In genomic region chr16:20693111-20693701, GRCm38 (mm10) we compare ENCODE assay signal across 8 mouse cellular contexts. TPM values are rescaled to one million over a fixed set of nuclear protein-coding genes. Genes with fewer than 3 reads are reported as not detected.
A peak's percentile ranks its signal among the peaks of the same experiment; 100 is the strongest.
DNase-seq lines count a peak whose midpoint lies in the region; ATAC-seq and TF ChIP-seq lines count a peak whose summit lies in the region.

Fam131a (plus strand) TSS chr16:20693241.

- WGBS in embryonic facial prominence, embryonic 15.5 days, result under 1% methylated on average over 36 of the region's 37 CpGs
- WGBS in kidney, adult 2 months, result 2% methylated on average over 37 of the region's 37 CpGs
- WGBS in limb, embryonic 11.5 days, result 0% methylated on average over 36 of the region's 37 CpGs
- WGBS in midbrain, embryonic 13.5 days, result under 1% methylated on average over 37 of the region's 37 CpGs
- WGBS in spleen, adult 2 months, result 3% methylated on average over 37 of the region's 37 CpGs

- DNase-seq in urinary bladder, adult 18-20 months (ENCODE audit: low spot score in 2 of 2), result peak; percentile 65 to 77
- no peak for DNase-seq in urinary bladder, postnatal 10 days (ENCODE audit: low spot score)
- DNase-seq in heart, adult 8-10 months (ENCODE audit: low spot score), result peak; percentile 91
- peak; percentile 90 for DNase-seq in kidney, adult 2 months
- peak; percentile 95 for DNase-seq in limb, embryonic 11.5 days (ENCODE audit: low spot score)
- DNase-seq in spleen, adult 2 months (ENCODE audit: low read depth in 1 of 2, low spot score in 2 of 2), result peak in 1 of 2 experiments; percentile 73

- peak; percentile 51 for TF ChIP-seq POLR2A in kidney, adult 2 months (IDR thresholded peaks at IDR 0.05; ENCODE audit: low read depth, low read length)
- no peak for TF ChIP-seq POLR2A in spleen, adult 2 months (IDR thresholded peaks at IDR 0.05; ENCODE audit: low read depth, low read length)

- peak; percentile 92 for ATAC-seq in embryonic facial prominence, embryonic 15.5 days (ENCODE audit: insufficient number of reproducible peaks, low FRiP score, low TSS enrichment, low read depth)
- peak; percentile 93 for ATAC-seq in limb, embryonic 11.5 days (ENCODE audit: insufficient number of reproducible peaks, low FRiP score, low TSS enrichment, low read depth)
- ATAC-seq in midbrain, embryonic 13.5 days, result peak; percentile 94

- H3K9me3 ChIP-seq in embryonic facial prominence, embryonic 15.5 days (replicated peaks), result no peaks in the 10 kb centered on the region
- no peaks in the 10 kb centered on the region for H3K9me3 ChIP-seq in limb, embryonic 11.5 days (ENCODE audit: control insufficient read depth, low read length)
- H3K9me3 ChIP-seq in midbrain, embryonic 13.5 days, result no peaks in the 10 kb centered on the region

- peak within 1 kb of the TSS; percentile 86 for H3K4me2 ChIP-seq in embryonic facial prominence, embryonic 15.5 days (replicated peaks)
- peak within 1 kb of the TSS; percentile 76 for H3K4me2 ChIP-seq in limb, embryonic 11.5 days (ENCODE audit: low read depth, severe bottlenecking)
- peak within 1 kb of the TSS; percentile 76 for H3K4me2 ChIP-seq in midbrain, embryonic 13.5 days (replicated peaks)

- H3K4me1 ChIP-seq in embryonic facial prominence, embryonic 15.5 days, result peaks cover 44% of the 10 kb centered on the region
- no peaks in the 10 kb centered on the region for H3K4me1 ChIP-seq in kidney, adult 2 months (ENCODE audit: control insufficient read depth, insufficient read depth, low read length)
- H3K4me1 ChIP-seq in limb, embryonic 11.5 days (ENCODE audit: control insufficient read depth, insufficient read depth, low read length), result peaks cover 22% of the 10 kb centered on the region; the same call in 1 of the 2 replicates
- peaks cover 46% of the 10 kb centered on the region for H3K4me1 ChIP-seq in midbrain, embryonic 13.5 days (replicated peaks)
- H3K4me1 ChIP-seq in spleen, adult 2 months (ENCODE audit: control insufficient read depth, insufficient read depth, insufficient read length), result 0 out of 2 replicates have a peak, but pooled peaks cover 2% of the 10 kb centered on the region

- peaks cover 41% of the 10 kb centered on the region for H3K36me3 ChIP-seq in embryonic facial prominence, embryonic 15.5 days
- peaks cover 4% of the 10 kb centered on the region for H3K36me3 ChIP-seq in kidney, adult 2 months (ENCODE audit: control insufficient read depth, insufficient read depth, low read length)
- H3K36me3 ChIP-seq in limb, embryonic 11.5 days (ENCODE audit: control insufficient read depth, insufficient read depth, low read length), result peaks cover 20% of the 10 kb centered on the region
- peaks cover 41% of the 10 kb centered on the region for H3K36me3 ChIP-seq in midbrain, embryonic 13.5 days
- peaks cover 20% of the 10 kb centered on the region for H3K36me3 ChIP-seq in spleen, adult 2 months (ENCODE audit: control insufficient read depth, insufficient read depth, low read length)

- peak within 1 kb of the TSS; percentile 63 for H3K9ac ChIP-seq in embryonic facial prominence, embryonic 15.5 days
- peak within 1 kb of the TSS; percentile 53 for H3K9ac ChIP-seq in limb, embryonic 11.5 days (ENCODE audit: low read length)
- H3K9ac ChIP-seq in midbrain, embryonic 13.5 days (replicated peaks), result peak within 1 kb of the TSS; percentile 80

- no peak for TF ChIP-seq CTCF in kidney, adult 2 months (conservative IDR thresholded peaks at IDR 0.05; ENCODE audit: insufficient read depth, insufficient read length, low read depth, low read length)
- TF ChIP-seq CTCF in spleen, adult 2 months (IDR thresholded peaks at IDR 0.05; ENCODE audit: extremely low read depth, insufficient read depth, insufficient read length, insufficient replicate concordance), result no peak

- no peaks in the 10 kb centered on the region for H3K27me3 ChIP-seq in embryonic facial prominence, embryonic 15.5 days
- no peaks in the 10 kb centered on the region for H3K27me3 ChIP-seq in kidney, adult 2 months (replicated peaks; ENCODE audit: control insufficient read depth, insufficient read depth, low read length)
- H3K27me3 ChIP-seq in limb, embryonic 11.5 days (ENCODE audit: control insufficient read depth, insufficient read depth, low read length), result no peaks in the 10 kb centered on the region
- H3K27me3 ChIP-seq in midbrain, embryonic 13.5 days, result no peaks in the 10 kb centered on the region
- H3K27me3 ChIP-seq in spleen, adult 2 months (ENCODE audit: control insufficient read depth, insufficient read depth, low read length), result peaks cover 10% of the 10 kb centered on the region

- H3K27ac ChIP-seq in embryonic facial prominence, embryonic 15.5 days (replicated peaks), result peak within 1 kb of the TSS; percentile 94
- H3K27ac ChIP-seq in kidney, adult 2 months (ENCODE audit: insufficient read depth, low read depth, low read length), result 0 out of 2 replicates have a peak within 1 kb of the TSS, but pooled peaks have one; percentile 21
- peak within 1 kb of the TSS; percentile 45; the same call in 1 of the 2 replicates for H3K27ac ChIP-seq in limb, embryonic 11.5 days (replicated peaks; ENCODE audit: low read depth, low read length)
- H3K27ac ChIP-seq in midbrain, embryonic 13.5 days, result peak within 1 kb of the TSS; percentile 96
- H3K27ac ChIP-seq in spleen, adult 2 months (ENCODE audit: insufficient read depth, low read length), result peak within 1 kb of the TSS; percentile 29; the same call in 1 of the 2 replicates

- H3K4me3 ChIP-seq in embryonic facial prominence, embryonic 15.5 days (replicated peaks), result peak within 1 kb of the TSS; percentile 72
- peak within 1 kb of the TSS; percentile 84 for H3K4me3 ChIP-seq in kidney, adult 2 months (ENCODE audit: insufficient read depth, low read depth, low read length)
- H3K4me3 ChIP-seq in limb, embryonic 11.5 days (ENCODE audit: low read depth, low read length), result peak within 1 kb of the TSS; percentile 51
- H3K4me3 ChIP-seq in midbrain, embryonic 13.5 days (replicated peaks), result peak within 1 kb of the TSS; percentile 68
- H3K4me3 ChIP-seq in spleen, adult 2 months (ENCODE audit: extremely low read depth, insufficient read depth, insufficient read length), result peak within 1 kb of the TSS; percentile 67

RNA-seq across cellular contexts. Expression of gene Fam131a, which starts in this region (rescaled TPM):
- polyA plus RNA-seq in embryonic facial prominence, embryonic 15.5 days (2015; fragmentation: Nextera tagmentation; extraction: Ambion mirVana), result 14.0 and 15.3 TPM in 2 replicates
- total RNA-seq in heart, adult 8-10 months (2022), result 10 to 100 TPM; 26.2 to 47.4 (median 33.0) TPM
- polyA plus RNA-seq in kidney, adult 2 months (2012; rRNA removed), result 3.6 and 4.7 TPM in 2 replicates
- polyA plus RNA-seq in limb, embryonic 11.5 days (2014; fragmentation: Nextera tagmentation; extraction: Ambion mirVana), result 3.5 and 4.1 TPM in 2 replicates
- polyA plus RNA-seq in midbrain, embryonic 13.5 days (2015; fragmentation: Nextera tagmentation; extraction: Ambion mirVana), result 35.7 and 37.3 TPM in 2 replicates
- polyA plus RNA-seq in spleen, adult 2 months (2012; rRNA removed), result 5.9 and 8.3 TPM in 2 replicates

Comparison
In these comparisons a context has a peak if more than half of its experiments do, and no peak if none do; other contexts are left out.
1. H3K27ac ChIP-seq: peak in every context shown above with its lines; median percentile 96 in midbrain, embryonic 13.5 days; 94 in embryonic facial prominence, embryonic 15.5 days; 45 in limb, embryonic 11.5 days; 29 in spleen, adult 2 months; 21 in kidney, adult 2 months.